Mouse (Mus musculus) heart, embryonic 14.5 days (tissue): ENCODE data around the gene Stra8. TPM values are rescaled to one million over a fixed set of nuclear protein-coding genes. Genes with fewer than 3 reads are reported as not detected.
A peak's percentile ranks its signal among the peaks of the same experiment; 100 is the strongest.

Experiments used
- ATAC-seq: fragments of 200-750 bp; cut with Nextera tagmentation; 2 replicates; pipeline ENCODE4 v1.8.0; 2017; ENCODE audit warnings: low read depth, moderate TSS enrichment; ENCODE audit not compliant: insufficient number of reproducible peaks, insufficient read depth, low FRiP score
- H3K27ac ChIP-seq, 2 experiments: fragments of 200-500 bp in 1 of 2; fragments of 300-500 bp in 1 of 2; sonication (generic) in 1 of 2; replicated peaks in 1 of 2; 2 replicates each; pipeline ENCODE4 v1.5.1; 2012 to 2014; ENCODE audit warnings: low read depth in 2 of 2, low read length in 2 of 2, control low read depth in 1 of 2, mild to moderate bottlenecking in 1 of 2, mixed read lengths in 1 of 2; ENCODE audit not compliant: control insufficient read depth in 1 of 2, insufficient read depth in 1 of 2
- H3K27me3 ChIP-seq: fragments of 300-500 bp; sonication (generic); 2 replicates; pipeline ENCODE4 v1.6.1; 2014; ENCODE audit warnings: mild to moderate bottlenecking, low read length, control low read depth; ENCODE audit not compliant: control insufficient read depth, insufficient read depth
- H3K36me3 ChIP-seq: fragments of 300-500 bp; sonication (generic); 2 replicates; pipeline ENCODE4 v1.6.1; 2014; ENCODE audit warnings: mild to moderate bottlenecking, control low read depth, low read length, mixed read lengths; ENCODE audit not compliant: control insufficient read depth, insufficient read depth
- H3K4me1 ChIP-seq, 2 experiments: fragments of 200-500 bp in 1 of 2; fragments of 300-500 bp in 1 of 2; sonication (generic) in 1 of 2; 2 replicates each; pipeline ENCODE4 v1.6.1; 2012 to 2014; ENCODE audit warnings: low read length in 2 of 2, control low read depth in 1 of 2, mixed read lengths in 1 of 2; ENCODE audit not compliant: control insufficient read depth in 2 of 2, insufficient read depth in 2 of 2
- H3K4me2 ChIP-seq: fragments of 300-500 bp; sonication (generic); 2 replicates; pipeline ENCODE4 v1.6.1; 2014; ENCODE audit warnings: mild to moderate bottlenecking, low read length
- H3K4me3 ChIP-seq, 2 experiments: fragments of 200-500 bp in 1 of 2; fragments of 300-500 bp in 1 of 2; sonication (generic) in 1 of 2; 2 replicates each; pipeline ENCODE4 v1.5.1; 2012 to 2014; ENCODE audit warnings: low read length in 2 of 2, mild to moderate bottlenecking in 2 of 2, control low read depth in 1 of 2, low read depth in 1 of 2, moderate library complexity in 1 of 2; ENCODE audit not compliant: control insufficient read depth in 1 of 2, insufficient read depth in 1 of 2
- H3K9ac ChIP-seq: fragments of 300-500 bp; sonication (generic); 2 replicates; pipeline ENCODE4 v1.6.1; 2014; ENCODE audit warnings: mild to moderate bottlenecking, low read length
- H3K9me3 ChIP-seq: fragments of 300-500 bp; sonication (generic); 2 replicates; pipeline ENCODE4 v1.6.1; 2016; ENCODE audit warnings: low read length, control low read depth; ENCODE audit not compliant: control insufficient read depth
- WGBS: fragments of 180-500 bp; shearing (Covaris S2); extraction: QIAGEN DNeasy Blood & Tissue Kit; methylation state at CpG from one replicate; pipeline ENCODE4 v1.1.7; 2014; 5-methylcytosine and 5-hydroxymethylcytosine counted together
- polyA plus RNA-seq: library from polyadenylated mRNA; unstranded; fragments of >200 nt; fragmentation: Nextera tagmentation; extraction: Ambion mirVana; gene quantifications from 2 replicates; pipeline ENCODE4 v1.2.1, GENCODE M21; 2014

The Stra8 gene
- polyA plus RNA-seq, 1 experiment from 2014 or later = not detected

GRCm38 (mm10) chr6:34988081-34988761, 68.3 kb downstream of the Stra8 start, which contains the start of gene Slc23a4:
Slc23a4 (minus strand) TSS chr6:34988404.
- no peak for ATAC-seq
- peak within 1 kb of the TSS in 1 of 2 experiments; percentile 11; a peak in 2 of 4 replicates for H3K4me3 ChIP-seq
- peak within 1 kb of the TSS; percentile 30; the same call in 1 of the 2 replicates for H3K9ac ChIP-seq
- 10% methylated on average over 20 of the region's 20 CpGs for WGBS
- H3K4me2 ChIP-seq = peak within 1 kb of the TSS; percentile 51
- no peak within 1 kb of the TSS for H3K27ac ChIP-seq
- H3K4me1 ChIP-seq = peaks cover 10 to 15% of the 10 kb centered on the region in 2 experiments
- H3K27me3 ChIP-seq = no peaks in the 10 kb centered on the region
- no peaks in the 10 kb centered on the region for H3K9me3 ChIP-seq
- no peaks in the 10 kb centered on the region for H3K36me3 ChIP-seq

Other genes starting within 250 kb of the Stra8 start
- 6.0 and 6.6 TPM in 2 replicates for gene Agbl3, start 139.7 kb upstream of the Stra8 start, polyA plus RNA-seq
- 0.92 and 1.3 TPM in 2 replicates for gene Tmem140, start 57.0 kb upstream of the Stra8 start, polyA plus RNA-seq
- 5.8 and 6.3 TPM in 2 replicates for gene Cyren, start 42.1 kb upstream of the Stra8 start, polyA plus RNA-seq
- gene Wdr91, start 9.3 kb upstream of the Stra8 start, polyA plus RNA-seq = 9.7 and 10.4 TPM in 2 replicates
- 0.28 and 0.34 TPM in 2 replicates for gene Slc23a4, start 68.2 kb downstream of the Stra8 start, polyA plus RNA-seq
- gene Cnot4, start 213.6 kb downstream of the Stra8 start, polyA plus RNA-seq = 18.7 and 20.8 TPM in 2 replicates